20 mouse cellular contexts compared by ENCODE assay signal in the genomic region with DNA sequence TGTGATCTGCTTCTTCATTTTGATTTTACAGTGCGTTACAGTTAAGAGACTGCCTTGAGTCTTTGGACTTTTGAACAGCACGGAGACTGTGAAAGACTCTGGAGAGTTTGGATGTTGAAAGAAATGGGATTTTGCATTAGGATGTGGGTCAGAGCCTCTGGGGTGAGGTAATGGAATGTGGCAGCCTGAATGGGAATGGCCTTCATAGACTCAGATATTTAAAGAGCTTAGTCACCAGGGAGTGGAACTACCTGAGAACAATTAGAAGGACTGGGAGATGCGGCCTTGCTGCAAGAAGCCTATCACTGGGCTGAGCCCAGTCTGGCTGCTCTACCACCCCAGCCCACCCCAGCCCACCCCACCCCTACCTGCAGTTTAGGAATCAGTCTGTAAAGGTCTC. TPM values are rescaled to one million over a fixed set of nuclear protein-coding genes. Genes with fewer than 3 reads are reported as not detected.
DNase-seq lines count a peak whose midpoint lies in the region; ATAC-seq lines count a peak whose summit lies in the region.
"Had no signal": no experiment of that assay in that cellular context is flagged by ENCODE, and none has a peak within 500 bp of the region (broad histone marks: within the 10 kb centered on the region; RNA-seq: fewer than 3 reads in every experiment).

No protein-coding gene starts in this region.

- peaks cover 26% of the 10 kb centered on the region for H3K36me3 ChIP-seq in heart, embryonic 12.5 days

- DNase-seq in heart, adult 11 months = peak; percentile 54
- peak; percentile 59 for DNase-seq in 3134 (ENCODE audit: extremely low read depth, insufficient read length, low spot score)
- peak; percentile 51 for DNase-seq in ES-CJ7 (ENCODE audit: low read depth, low spot score)
- DNase-seq in R1 (ENCODE audit: low read depth, low spot score) = peak; percentile 84
- no peak for DNase-seq in ovary, postnatal 14 days (ENCODE audit: low spot score)
- no peak for DNase-seq in kidney, adult 8-10 months
- DNase-seq: adrenal gland, adult 8-10 months; adrenal gland, postnatal 25 days; gastrocnemius, postnatal 25 days; kidney, adult 11 months had no signal

- H3K4me2 ChIP-seq in heart, embryonic 12.5 days = no peak overlapping the region
- H3K4me2 ChIP-seq: forebrain, embryonic 15.5 days; hindbrain, embryonic 12.5 days; intestine, embryonic 15.5 days had no signal

- no peak overlapping the region for H3K4me3 ChIP-seq in heart, embryonic 12.5 days
- H3K4me3 ChIP-seq: forebrain, embryonic 15.5 days; heart, adult 2 months; heart, embryonic 10.5 days; hindbrain, embryonic 12.5 days; intestine, embryonic 15.5 days had no signal

- no peaks in the 10 kb centered on the region for H3K27me3 ChIP-seq in heart, embryonic 12.5 days (replicated peaks)
- H3K27me3 ChIP-seq: forebrain, embryonic 15.5 days; intestine, embryonic 15.5 days had no signal

- H3K4me1 ChIP-seq in heart, embryonic 12.5 days (replicated peaks) = peaks cover 9% of the 10 kb centered on the region; the same call in 1 of the 2 replicates

- 81% methylated on average over 3 of the region's 3 CpGs for WGBS in heart, embryonic 12.5 days

- no peak overlapping the region for H3K9ac ChIP-seq in heart, embryonic 12.5 days
- H3K9ac ChIP-seq: forebrain, embryonic 15.5 days; hindbrain, embryonic 12.5 days; intestine, embryonic 15.5 days had no signal

- no peak overlapping the region for H3K27ac ChIP-seq in heart, embryonic 12.5 days (ENCODE audit: poor library complexity, severe bottlenecking)
- H3K27ac ChIP-seq: forebrain, embryonic 15.5 days; heart, adult 2 months; heart, embryonic 10.5 days; hindbrain, embryonic 12.5 days; intestine, embryonic 15.5 days had no signal

- H3K9me3 ChIP-seq in heart, embryonic 12.5 days (replicated peaks) = no peaks in the 10 kb centered on the region
- H3K9me3 ChIP-seq: forebrain, embryonic 15.5 days; G1E; heart, embryonic 10.5 days; hindbrain, embryonic 12.5 days; intestine, embryonic 15.5 days had no signal

- no peak for ATAC-seq in heart, embryonic 12.5 days (ENCODE audit: insufficient number of reproducible peaks, low FRiP score)
- no peak for ATAC-seq in erythroblast, adult 5-6 weeks (replicated peaks; ENCODE audit: low FRiP score, poor library complexity, severe bottlenecking)
- ATAC-seq: CD4-positive, CD25-positive, alpha-beta regulatory T cell, adult 4 months; forebrain, embryonic 15.5 days; hindbrain, embryonic 16.5 days; intestine, embryonic 15.5 days had no signal

RNA-seq across cellular contexts. Expression of gene Tor3a, which starts 3.1 kb away (rescaled TPM):
- polyA plus RNA-seq in heart, embryonic 12.5 days (2016; fragmentation: Nextera tagmentation; extraction: Ambion mirVana) = 4.5 and 5.4 TPM in 2 replicates
- total RNA-seq in erythroblast, adult 5-6 weeks (2015; ENCODE audit: low replicate concordance) = 4.4 and 4.8 TPM in 2 replicates
- total RNA-seq in erythroblast, adult 5-6 weeks (2017; ENCODE audit: low replicate concordance) = 4.9 and 8.3 TPM in 2 replicates

RNA-seq across cellular contexts. Expression of gene Fam20b, which starts 41.7 kb away (rescaled TPM):
- 30.2 and 32.4 TPM in 2 replicates for polyA plus RNA-seq in heart, embryonic 12.5 days (2016; fragmentation: Nextera tagmentation; extraction: Ambion mirVana)
- total RNA-seq in erythroblast, adult 5-6 weeks (2015; ENCODE audit: low replicate concordance) = 6.5 and 10.6 TPM in 2 replicates
- total RNA-seq in erythroblast, adult 5-6 weeks (2017; ENCODE audit: low replicate concordance) = 15.5 and 19.9 TPM in 2 replicates

Comparison
In these comparisons a context has a peak if more than half of its experiments do, and no peak if none do; other contexts are left out.
1. DNase-seq: peak in heart, adult 11 months (single experiment), 3134 (single experiment), ES-CJ7 (single experiment) and R1 (single experiment); none in ovary, postnatal 14 days (single experiment) and kidney, adult 8-10 months (0 of 2).